Mouse (Mus musculus): ENCODE results near the gene Selplg.

Gene Selplg

DNA sequence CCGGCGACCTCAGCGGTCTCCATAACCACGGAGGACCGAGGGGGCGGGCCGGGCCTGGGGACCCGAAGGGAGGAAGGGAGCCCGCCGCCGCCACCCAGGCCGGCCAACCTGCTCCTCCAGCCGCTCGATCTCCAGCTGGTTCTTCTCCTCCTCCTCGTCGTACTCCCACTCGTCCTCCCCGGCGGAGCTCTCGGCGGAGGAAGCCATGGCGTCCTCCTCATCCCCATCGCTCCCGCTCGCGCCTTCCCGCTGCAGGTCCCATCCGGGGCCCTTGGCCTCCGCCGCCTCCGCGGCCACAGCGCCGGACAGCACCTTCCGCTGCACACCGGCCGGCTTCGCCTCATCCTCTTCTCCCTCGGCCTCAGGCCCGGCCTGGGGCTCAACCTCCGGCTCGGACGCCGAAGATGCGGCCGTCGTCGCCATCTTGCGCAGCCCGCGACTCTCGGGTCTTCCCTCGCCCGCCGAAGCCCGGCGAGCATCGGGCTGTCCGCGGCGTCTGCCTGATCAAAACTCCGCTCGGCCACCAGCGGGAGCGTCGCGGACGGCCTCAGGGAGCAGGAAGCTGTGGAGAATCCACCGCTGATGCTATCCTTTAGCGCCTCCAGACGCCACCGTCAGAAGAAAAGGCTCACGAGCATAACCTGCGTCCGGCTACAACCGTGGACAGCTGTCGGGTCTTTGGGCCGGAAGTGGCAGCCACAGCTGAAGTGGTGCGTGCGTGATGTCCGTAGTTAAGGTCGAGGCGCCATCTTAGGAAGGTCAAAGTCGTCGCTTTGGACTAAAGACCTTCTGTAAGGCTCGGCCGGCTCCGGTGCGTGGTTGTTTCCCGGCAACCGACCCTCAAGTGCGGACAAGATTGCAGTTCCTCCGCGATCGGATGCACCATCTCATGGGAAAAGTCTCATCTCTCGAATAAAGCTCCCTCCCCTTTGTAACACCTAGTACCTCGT, 61.0 kb downstream of the Selplg start:
- peak; percentile 79 for DNase-seq (ENCODE audit: low spot score)

DNA sequence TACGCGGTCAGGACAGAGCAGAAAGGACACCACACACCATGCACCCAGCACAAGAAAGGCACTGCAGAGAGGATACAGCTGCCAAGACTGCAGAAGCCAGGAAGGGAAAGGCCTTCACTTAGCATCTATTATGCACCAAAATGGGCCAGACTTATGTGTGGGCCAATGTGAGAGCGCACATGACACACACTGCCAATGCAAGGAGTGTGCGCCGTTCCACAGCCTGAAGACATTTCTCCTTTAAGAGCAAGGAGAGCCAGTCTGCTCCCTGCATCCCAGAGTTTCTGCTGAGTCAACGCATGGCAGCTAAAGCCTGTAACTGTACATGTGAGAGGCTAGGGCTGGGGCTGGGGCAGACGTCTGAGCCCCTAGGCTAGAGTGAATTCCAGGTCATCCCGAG, 63.6 kb downstream of the Selplg start:
- no peak for DNase-seq (ENCODE audit: low spot score)
